Mouse (Mus musculus) liver, adult 2 months (tissue): ENCODE data around the gene Pbx3.

Experiments
- CTCF ChIP-seq: fragments of 200-500 bp; IDR thresholded peaks from 2 replicates; pipeline ENCODE4 v1.5.1; 2011; ENCODE audit warnings: low read depth, low read length, control low read depth
- POLR2A ChIP-seq: fragments of 200-500 bp; IDR thresholded peaks from 2 replicates; pipeline ENCODE4 v1.6.1; 2011; ENCODE audit warnings: low read length, control low read depth; ENCODE audit not compliant: insufficient read depth; ENCODE audit errors: extremely low read depth

- TF ChIP-seq CTCF (no peak), POLR2A (no peak)
These were observed 47.3 kb upstream of the Pbx3 start for GRCm38 (mm10) chr2:34420256-34420655.
